Mouse (Mus musculus) left cerebral cortex, adult 9 months (tissue): ENCODE results near the gene D17H6S53E.

ENCODE experiments used
- DNase-seq, 2 experiments: peaks; one replicate each; pipeline ENCODE4 v3.0.0; 2022; ENCODE audit warnings: low spot score in 2 of 2

D17H6S53E gene

GRCm38 (mm10) chr17:35126206-35126611, at the start of gene D17H6S53E:
Gene D17H6S53E, plus strand, starts transcription at chr17:35126373.
- DNase-seq: peak in 1 of 2 experiments; percentile 59

DNA sequence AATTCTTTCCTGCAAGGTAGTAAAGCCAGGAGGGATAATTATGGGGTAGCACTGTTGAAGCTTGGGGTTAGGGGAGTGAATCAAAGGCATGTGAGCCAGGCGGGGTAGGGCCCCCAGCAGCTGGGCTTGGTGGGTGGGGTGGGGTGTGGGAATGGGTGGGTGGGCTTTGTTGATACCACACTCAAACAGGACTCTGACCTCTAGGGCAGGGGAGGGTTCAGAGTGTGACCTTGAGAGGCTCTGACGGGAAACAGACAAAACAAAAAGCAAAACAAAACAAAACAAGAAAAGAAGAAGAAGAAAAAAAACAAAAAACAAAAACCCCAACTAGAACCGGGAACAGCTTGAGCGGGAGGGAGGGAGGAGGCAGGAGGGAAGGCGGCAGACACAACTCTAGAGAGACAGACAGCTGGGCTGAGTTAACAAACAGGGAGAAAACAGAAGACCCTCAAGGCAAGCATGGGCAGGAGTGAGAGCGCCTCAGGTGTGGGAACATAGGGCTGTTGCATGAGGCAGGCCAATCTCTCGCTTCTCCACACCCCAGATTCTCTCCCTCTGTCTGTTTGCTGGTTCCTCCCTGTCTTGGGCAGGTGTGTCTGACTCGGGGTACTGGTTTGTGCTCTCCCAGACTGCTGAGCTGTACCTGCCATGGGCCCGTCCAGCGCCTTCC, 49.5 kb upstream of the D17H6S53E start, which contains the start of gene Ly6g6e:
Gene Ly6g6e, plus strand, starts transcription at position 396 of the 670 bp plus-strand sequence.
- DNase-seq: no peak

GRCm38 (mm10) chr17:35077285-35077684, 48.9 kb upstream of the D17H6S53E start:
- DNase-seq: no peak

GRCm38 (mm10) chr17:35077786-35078233, 48.4 kb upstream of the D17H6S53E start, which contains the start of gene Ly6g6d:
Gene Ly6g6d, minus strand, starts transcription at chr17:35078065.
- DNase-seq: no peak

GRCm38 (mm10) chr17:35079778-35080177, 46.4 kb upstream of the D17H6S53E start:
- DNase-seq: no peak

DNA sequence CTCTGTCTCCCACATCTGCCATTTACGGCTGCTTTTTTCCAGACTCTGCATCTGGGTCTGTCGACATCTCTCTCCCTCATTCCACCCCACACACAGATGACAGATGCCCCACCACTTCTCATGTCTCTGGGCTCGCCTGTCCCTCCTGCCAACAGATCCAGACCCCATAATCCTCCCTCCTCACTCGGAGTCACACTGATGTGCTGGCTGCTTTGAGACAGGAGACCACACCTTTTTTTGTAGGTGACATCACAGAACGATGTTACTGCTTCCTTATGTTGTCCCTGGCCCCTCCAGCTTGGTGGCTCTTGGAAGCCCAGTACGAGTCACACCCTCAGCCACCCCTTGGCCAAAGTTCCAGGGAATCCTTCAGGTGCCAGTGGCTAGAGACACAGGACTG, 45.9 kb upstream of the D17H6S53E start:
- no peak for DNase-seq

DNA sequence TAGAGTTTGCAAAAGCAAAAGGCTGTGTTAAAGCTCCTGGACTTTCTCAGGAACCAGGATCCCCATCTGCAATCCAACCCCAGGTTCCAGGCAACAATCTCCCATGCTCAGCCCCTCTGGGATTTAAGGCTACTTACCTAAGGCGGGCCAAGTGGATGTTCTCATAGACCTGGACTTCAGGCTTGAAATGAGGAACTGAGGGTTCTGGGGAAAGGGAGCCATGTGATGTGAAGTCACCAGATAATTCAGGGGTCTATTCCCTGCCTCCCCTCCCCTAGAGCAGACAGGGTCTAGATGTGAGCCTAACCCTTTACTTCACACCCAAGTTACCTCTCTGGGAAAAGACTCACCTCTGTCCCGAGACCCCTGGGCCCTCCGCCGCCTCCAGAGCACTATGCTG, 45.5 kb upstream of the D17H6S53E start:
- no peak for DNase-seq

GRCm38 (mm10) chr17:35082841-35083576, 43.2 kb upstream of the D17H6S53E start:
- no peak for DNase-seq

- no peak for DNase-seq
These were observed 42.2 kb upstream of the D17H6S53E start for GRCm38 (mm10) chr17:35083929-35084497.

GRCm38 (mm10) chr17:35085208-35085865, 40.8 kb upstream of the D17H6S53E start, which contains the start of gene Ly6g6f:
Gene Ly6g6f, minus strand, starts transcription at chr17:35085610.
- no peak for DNase-seq

GRCm38 (mm10) chr17:35088151-35088550, 38.0 kb upstream of the D17H6S53E start:
- DNase-seq: no peak

DNA sequence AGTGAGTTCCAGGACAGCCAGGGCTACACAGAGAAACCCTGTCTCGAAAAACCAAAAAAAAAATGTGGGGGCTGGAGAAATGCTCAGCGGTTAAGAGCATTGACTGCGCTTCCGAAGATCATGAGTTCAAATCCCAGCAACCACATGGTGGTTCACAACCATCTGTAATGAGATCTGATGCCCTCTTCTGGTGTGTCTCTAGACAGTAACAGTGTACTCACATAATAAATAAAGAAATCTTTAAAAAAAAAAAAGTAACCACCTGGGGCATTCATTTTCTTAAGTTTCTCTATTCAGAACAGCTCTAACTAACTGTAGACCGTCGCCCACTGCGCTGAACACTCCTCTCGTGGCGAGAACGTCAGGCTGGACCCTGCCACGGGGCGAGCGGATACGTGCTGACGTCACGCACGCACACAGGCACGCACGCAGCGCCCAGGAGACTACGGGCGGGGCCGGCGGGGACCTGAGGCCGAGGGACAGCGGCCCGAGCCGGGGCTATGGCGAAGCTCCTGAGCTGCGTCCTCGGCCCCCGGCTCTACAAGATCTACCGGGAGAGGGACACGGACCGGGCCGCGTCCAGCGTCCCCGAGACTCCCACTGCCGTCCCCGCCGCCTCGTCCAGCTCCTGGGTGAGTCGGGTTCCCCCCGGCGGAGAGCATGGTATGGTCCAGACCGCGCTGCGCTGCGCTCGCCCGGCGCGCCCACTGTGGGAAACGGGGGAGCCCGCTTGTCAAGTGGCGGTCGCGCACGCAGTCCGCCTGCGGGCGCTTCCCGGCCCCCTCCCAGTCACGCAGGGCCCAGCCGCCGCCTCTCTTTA, 37.1 kb upstream of the D17H6S53E start, which contains the start of gene Abhd16a:
Gene Abhd16a, plus strand, starts transcription at position 439 of the 820 bp plus-strand sequence.
- peak; percentile 83 to 94 for DNase-seq

- no peak for DNase-seq
These were observed 35.8 kb upstream of the D17H6S53E start for GRCm38 (mm10) chr17:35090166-35090932.

- DNase-seq: no peak
These were observed 33.6 kb upstream of the D17H6S53E start for GRCm38 (mm10) chr17:35092403-35093198.

- DNase-seq: no peak
These were observed 31.5 kb upstream of the D17H6S53E start for GRCm38 (mm10) chr17:35094475-35095365.

DNA sequence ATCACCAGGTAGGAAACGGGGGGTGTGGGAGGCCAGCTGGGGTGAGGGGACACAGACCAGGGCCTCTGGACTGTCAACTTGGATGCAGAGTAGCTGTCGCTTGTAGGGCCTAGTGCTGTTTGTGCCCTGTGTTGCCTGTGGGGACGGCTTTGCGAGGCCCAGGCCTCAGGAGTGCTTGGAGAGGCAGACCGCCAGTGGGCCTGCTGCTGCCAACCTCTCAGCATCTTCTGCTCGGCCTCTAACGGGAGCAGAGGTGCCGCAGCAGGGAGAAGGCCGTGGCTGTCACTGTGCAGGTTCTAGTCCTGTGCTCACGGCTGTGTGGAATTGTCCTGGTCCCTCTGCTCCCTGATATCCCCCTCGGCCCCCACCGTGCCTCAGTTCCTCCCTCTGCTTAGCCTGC, 29.6 kb upstream of the D17H6S53E start:
- DNase-seq: no peak

GRCm38 (mm10) chr17:35097164-35097655, 29.0 kb upstream of the D17H6S53E start:
- DNase-seq: peak; percentile 52 to 55

GRCm38 (mm10) chr17:35100196-35100765, 25.9 kb upstream of the D17H6S53E start:
- no peak for DNase-seq
